Mouse (Mus musculus): ENCODE data around the gene Nop16. TPM values are rescaled to one million over a fixed set of nuclear protein-coding genes. Genes with fewer than 3 reads are reported as not detected.
"Not testable (repeated sequence)": the region's sequence is repeated elsewhere in the genome, so short reads cannot be mapped to it uniquely, and the experiment has no call there.

The Nop16 gene
- 10 to 100 TPM; 16.5 to 17.3 TPM for total RNA-seq (2021)

GRCm38 (mm10) chr13:54589996-54590951, at the start of gene Nop16, which contains the start of gene Higd2a:
TSS of gene Nop16 (minus strand) at chr13:54590090.
TSS of gene Higd2a (plus strand) at chr13:54590207.
- DNase-seq: peak; percentile 94 to 95
- intact Hi-C loops (cut with DNase I): loop anchor here (1.0 to 2.0 kb wide), 3 partner anchors 21 to 31 kb away; partner anchors contain the start of genes 4833439L19Rik, Cltb and Faf2

GRCm38 (mm10) chr13:54635011-54635410, 45.1 kb upstream of the Nop16 start:
- intact Hi-C loops (cut with DNase I): no loop called here
- no peak for DNase-seq

DNA sequence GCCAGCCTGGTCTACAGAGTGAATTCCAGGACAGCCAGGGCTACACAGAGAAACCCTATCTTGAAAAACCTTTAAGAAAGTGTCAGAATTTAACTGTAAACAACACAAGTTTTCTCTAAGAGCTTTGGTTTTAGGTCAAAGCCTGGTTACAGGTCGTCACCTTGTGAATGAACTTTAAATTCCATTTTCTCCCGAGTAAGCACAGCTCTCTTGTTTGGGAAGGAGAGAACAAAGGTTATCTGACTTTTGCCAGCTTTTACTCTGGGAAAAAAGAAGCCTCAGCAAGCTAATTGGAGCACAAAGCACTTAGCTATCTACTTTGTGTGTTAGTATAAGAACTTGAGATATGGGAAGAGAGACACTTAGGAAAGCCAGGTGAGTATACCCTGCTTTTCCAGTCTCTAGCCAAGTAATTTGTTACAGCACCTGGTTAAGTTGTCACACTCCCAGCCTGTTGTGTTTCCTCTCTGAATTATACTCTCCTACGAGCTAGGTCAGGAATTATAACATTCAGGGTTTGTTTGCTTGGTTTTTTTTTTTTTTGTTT, 42.9 kb upstream of the Nop16 start:
- intact Hi-C loops (cut with DNase I): no loop called here
- no peak for DNase-seq

GRCm38 (mm10) chr13:54629128-54629527, 39.2 kb upstream of the Nop16 start:
- no peak for DNase-seq
- intact Hi-C loops (cut with DNase I): no loop called here

DNA sequence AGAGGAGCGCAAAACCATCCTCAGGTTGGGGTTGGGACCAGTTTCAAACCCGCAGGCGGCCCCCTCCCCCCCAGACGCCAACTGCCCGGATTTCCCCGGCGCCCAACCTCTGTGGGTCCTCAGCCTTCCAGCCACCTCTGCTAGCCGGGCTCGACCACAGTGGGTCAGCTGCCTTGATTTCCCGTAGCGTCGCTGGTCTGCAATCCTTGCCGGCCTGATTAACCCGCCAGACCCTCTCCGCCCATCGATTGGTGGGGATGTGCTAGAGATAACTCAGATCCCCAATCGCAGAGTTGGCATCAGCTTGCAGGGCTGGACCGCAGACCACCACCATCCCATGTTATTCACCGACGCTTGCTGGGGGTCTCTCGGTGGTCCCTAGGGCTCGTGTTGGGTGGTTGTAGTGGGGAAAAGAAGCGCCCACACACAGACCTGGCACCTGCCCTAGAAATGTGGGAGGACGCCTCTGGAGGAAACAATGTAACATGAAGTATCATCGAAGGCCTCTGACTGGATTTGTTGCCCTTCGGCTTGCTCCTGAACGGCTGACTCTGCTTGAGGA, 32.2 kb upstream of the Nop16 start:
- DNase-seq: no peak
- intact Hi-C loops (cut with DNase I): loop anchor here (1.0 to 5.0 kb wide), 7 partner anchors 32 to 375 kb away; partner anchors contain the start of genes 4833439L19Rik, Arl10, Higd2a and Nop16

DNA sequence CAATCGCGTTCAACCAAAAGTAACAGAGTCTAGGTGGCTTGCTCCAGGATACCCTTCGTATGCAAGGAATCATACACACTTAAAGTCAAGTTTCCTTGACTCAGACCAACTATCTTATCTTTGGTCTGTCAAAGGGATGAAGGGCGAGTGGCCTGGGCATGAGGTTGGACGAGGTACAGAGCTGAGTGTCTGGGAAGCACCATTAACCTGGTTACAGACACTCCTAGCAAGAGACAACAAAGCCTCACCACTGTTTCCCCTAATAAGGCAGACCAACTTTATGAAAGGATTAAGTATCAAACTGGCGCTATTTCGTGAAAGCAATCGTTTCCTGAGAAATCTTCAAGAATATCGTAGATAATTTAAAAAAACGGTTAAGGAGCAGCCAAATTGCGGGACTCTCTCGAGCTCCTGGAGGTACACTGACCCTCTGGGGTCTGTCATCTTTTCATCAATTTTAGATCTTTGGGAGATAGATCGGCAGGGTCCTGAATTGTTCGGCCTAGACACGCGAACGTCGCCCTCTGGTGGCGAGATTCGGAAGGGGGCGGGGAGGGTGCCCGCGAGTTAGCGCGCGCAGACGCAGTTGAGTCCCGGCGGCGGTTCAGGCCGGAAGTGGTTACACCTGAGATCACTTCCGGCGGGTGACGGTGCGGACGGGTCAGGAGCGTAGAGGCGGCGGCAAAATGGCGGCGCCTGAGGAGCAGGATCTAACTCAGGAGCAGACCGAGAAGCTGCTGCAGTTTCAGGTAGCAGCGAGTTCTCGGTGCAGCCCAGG, 31.5 kb upstream of the Nop16 start, which contains the start of gene Faf2:
Gene Faf2, plus strand, starts transcription at position 630 of the 778 bp plus-strand sequence.
- DNase-seq: peak; percentile 99
- intact Hi-C loops (cut with DNase I): loop anchor here (1.0 to 5.0 kb wide), 6 partner anchors 31 to 375 kb away; partner anchors contain the start of genes 4833439L19Rik, Arl10, Higd2a and Nop16

DNA sequence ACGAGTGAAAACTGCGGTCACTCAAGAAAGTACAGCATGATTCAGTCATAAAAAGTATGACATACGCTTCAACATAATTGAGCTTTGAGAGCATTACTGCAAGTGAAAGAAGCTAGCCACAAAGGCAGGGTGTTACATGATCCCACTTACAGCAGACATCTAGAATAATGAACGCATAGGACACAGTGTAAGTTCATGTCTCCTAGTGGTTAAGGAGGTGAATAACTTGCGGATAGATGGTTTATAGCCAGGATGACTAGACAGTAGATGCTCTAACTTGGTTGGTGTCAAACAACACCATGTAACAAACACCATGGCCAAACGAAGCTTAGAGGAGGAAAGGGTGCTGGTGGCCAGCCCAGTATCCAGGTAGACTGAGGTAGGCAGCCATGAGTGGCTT, 27.1 kb upstream of the Nop16 start:
- no peak for DNase-seq
- intact Hi-C loops (cut with DNase I): no loop called here

DNA sequence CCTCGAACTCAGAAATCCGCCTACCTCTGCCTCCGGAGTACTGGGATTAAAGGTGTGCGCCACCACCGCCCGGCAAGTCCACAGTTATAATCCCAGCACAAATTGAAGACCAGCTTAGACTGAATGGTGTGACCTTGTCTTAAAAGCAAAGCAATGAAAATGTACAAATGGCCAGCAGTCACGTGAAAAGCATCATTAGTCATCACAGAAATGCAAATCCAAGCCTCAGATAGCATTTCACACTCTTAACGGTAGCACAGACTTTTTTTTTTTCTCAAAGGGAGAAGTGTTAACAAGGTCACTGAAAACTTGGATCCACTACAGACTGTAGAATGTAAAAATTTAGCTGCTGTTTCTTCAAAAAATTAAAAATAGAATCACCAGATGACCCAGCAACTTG, 26.4 kb upstream of the Nop16 start:
- no peak for DNase-seq
- intact Hi-C loops (cut with DNase I): no loop called here

DNA sequence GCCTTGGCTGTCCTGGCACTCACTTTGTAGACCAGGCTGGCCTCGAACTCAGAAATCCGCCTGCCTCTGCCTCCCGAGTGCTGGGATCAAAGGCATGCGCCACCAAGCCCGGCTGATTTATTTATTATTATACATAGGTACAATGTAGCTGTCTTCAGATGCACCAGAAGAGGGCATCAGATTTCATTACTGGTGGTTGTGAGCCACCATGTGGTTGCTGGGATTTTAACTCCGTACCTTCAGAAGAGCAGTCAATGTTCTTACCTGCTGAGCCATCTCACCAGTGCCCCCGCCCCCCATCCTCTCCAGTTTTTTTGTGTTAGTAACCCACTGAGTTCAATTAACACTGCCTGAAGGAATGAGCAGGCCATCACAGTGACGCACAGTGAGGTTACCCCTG, 23.3 kb upstream of the Nop16 start:
- intact Hi-C loops (cut with DNase I); DNase-seq: not testable (repeated sequence)

- DNase-seq: peak; percentile 94
- intact Hi-C loops (cut with DNase I): loop anchor here (2.0 kb wide), 2 partner anchors 20 to 36 kb away; partner anchors contain the start of genes Arl10, Higd2a and Nop16
Observed at GRCm38 (mm10) chr13:54610972-54611754, 21.3 kb upstream of the Nop16 start, which contains the start of gene Cltb. TSS of gene Cltb (minus strand) at chr13:54611344.

- DNase-seq: no peak
- intact Hi-C loops (cut with DNase I): loop anchor here (2.0 kb wide), 2 partner anchors 20 to 36 kb away; partner anchors contain the start of genes Arl10, Higd2a and Nop16
Observed at GRCm38 (mm10) chr13:54610613-54610971, 20.7 kb upstream of the Nop16 start.

DNA sequence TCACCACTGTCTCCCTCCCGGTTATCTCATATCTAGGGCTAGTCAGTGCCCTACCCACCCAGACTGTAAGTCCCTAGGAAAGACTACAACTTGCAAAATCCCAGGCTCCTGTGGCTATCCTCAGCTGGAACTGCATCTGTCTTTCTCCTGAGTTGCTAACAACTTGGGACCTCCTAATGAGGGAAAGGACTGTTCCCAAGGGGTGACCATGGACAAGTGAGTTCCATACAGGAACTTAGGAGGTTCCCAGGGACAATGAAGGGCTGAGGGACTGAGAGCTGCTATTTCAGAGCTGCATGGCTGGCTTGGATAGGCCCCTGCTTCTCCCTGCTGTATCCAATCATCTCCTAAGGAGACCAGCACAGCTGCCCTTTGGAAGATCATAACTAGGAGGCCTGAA, 19.4 kb upstream of the Nop16 start:
- intact Hi-C loops (cut with DNase I): no loop called here
- DNase-seq: no peak

DNA sequence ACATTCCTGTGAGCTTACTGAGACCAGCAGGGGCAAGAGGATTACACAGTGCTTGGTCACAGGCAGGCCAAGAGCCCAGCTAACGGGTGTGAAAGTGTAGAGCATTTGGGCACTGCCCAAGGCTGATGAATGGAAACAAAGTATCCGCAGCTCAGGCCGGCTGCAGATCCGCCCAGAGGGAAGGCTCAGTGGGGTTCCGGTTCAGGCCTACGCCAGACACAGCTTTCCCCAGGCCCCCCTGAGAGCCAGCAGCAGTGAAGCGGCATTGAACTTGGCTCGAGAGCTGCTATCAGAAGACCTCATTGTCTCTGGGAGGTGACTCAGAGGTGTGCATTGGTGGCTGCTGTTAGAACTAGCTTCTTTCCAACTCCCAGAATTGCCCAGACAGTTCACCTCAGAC, 18.8 kb upstream of the Nop16 start:
- peak; percentile 32 to 36 for DNase-seq
- intact Hi-C loops (cut with DNase I): no loop called here

GRCm38 (mm10) chr13:54608002-54608401, 18.1 kb upstream of the Nop16 start:
- no peak for DNase-seq
- intact Hi-C loops (cut with DNase I): no loop called here

DNA sequence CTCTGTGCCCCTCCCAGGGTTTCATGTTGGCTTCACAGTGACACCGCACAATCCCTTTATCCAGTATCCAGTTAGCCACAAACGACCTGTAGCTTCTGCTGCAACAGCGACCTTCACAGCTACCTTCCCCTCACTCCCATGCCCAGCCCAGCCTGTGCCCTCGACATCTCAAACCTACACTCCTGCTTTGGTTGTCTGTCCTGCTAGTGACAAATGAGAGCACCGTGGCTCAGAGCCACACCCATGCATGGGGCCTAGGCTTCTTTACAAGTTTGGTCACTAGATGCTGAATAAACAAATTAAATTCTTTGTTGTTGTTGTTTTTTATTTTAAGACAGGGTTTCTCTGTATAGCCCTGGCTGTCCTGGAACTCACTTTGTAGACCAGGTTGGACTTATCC, 17.3 kb upstream of the Nop16 start:
- intact Hi-C loops (cut with DNase I): no loop called here
- DNase-seq: no peak

DNA sequence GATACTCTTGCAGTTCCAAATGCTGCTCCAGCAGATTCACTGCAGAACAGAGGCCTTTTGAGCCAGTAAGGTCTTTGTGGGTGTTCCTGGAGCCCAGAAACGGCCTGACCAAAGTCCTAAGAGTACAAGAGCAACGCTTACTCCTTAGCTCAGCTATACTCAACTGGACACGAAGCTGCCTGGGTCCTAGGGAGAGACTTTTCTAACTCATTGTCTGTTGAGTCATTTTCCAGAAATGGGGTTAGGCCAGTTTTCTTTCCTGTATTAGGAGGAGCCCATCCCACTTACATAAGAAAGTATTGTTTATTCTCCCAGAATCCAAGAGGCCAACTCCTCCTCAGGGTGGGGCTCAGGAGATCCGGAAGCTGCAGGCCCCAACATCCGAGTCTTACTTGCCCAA, 15.5 kb upstream of the Nop16 start:
- DNase-seq: no peak
- intact Hi-C loops (cut with DNase I): no loop called here

DNA sequence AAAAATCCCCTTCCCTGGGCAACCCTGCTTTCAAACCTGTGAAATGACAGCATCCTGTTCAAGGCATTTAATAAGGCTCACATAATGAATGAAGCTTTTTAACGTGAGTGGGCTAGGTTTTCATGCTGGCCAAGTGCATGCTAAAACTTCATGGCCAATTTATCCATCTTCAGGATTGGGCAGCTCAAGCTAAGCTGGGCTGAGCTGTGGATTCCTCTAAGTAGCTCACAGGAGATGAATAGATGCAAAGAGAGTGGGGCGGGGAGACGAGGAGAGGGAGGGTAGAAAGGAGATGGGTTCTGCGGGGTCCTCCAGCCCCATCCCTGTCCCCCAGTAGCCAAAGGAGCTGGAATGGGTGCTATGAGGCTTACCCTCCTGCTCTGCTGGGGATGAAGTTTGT, 14.3 kb upstream of the Nop16 start:
- intact Hi-C loops (cut with DNase I): no loop called here
- no peak for DNase-seq

- intact Hi-C loops (cut with DNase I): no loop called here
- no peak for DNase-seq
Observed at GRCm38 (mm10) chr13:54603501-54603900, 13.6 kb upstream of the Nop16 start.

DNA sequence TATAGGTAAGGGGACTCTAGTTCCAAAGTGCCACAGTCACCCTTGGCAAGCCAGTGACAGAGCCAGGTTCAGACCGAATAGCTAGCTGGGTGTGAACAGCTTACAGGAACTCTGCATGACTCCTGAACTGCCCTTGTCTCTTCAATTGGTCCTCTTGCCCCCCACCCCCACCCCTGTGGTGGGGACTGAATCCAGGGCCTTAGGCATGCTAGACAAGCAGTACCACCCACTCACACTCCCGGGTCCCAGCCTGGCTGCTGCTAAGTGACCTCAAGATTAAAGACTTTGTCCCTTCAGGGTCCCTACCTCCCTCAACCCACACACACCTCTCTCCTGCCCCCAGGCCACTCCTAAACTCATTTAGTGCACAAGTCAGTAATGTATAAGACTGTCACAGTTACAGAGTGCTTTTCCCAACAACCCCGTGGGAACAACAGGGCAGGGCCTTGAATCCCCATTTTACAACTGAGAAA, 12.8 kb upstream of the Nop16 start:
- no peak for DNase-seq
- intact Hi-C loops (cut with DNase I): no loop called here
